Mouse (Mus musculus): ENCODE data around the gene Kdm2a. TPM values are rescaled to one million over a fixed set of nuclear protein-coding genes. Genes with fewer than 3 reads are reported as not detected.

Gene Kdm2a
- total and polyA plus RNA-seq, 3 experiments: 17.3 to 51.9 (median 23.1) TPM

GRCm38 (mm10) chr19:4404840-4405239 is 6.8 kb upstream of the Kdm2a start:
- dilution Hi-C loops (cut with MboI; ENCODE audit: extremely low pct_ligation_motif_present, extremely low pct_unique_long_range_greater_than_20kb, low sequenced_read_pairs) (no loop called here), in situ Hi-C loops (cut with MboI; ENCODE audit: low pct_ligation_motif_present, low pct_unique_long_range_greater_than_20kb, low sequenced_read_pairs) (no loop called here)
- H3K9ac ChIP-seq (ENCODE audit: insufficient read depth, low read depth): no peak overlapping the region
- no peak overlapping the region for H3K27ac ChIP-seq (ENCODE audit: insufficient read depth, low read depth)
- H3K4me1 ChIP-seq (ENCODE audit: control insufficient read depth in 1 of 2, insufficient read depth in 2 of 2): no peaks in the 10 kb centered on the region
- no peaks in the 10 kb centered on the region for H3K36me3 ChIP-seq (replicated peaks in 1 of 2; ENCODE audit: control insufficient read depth in 1 of 2, insufficient read depth in 1 of 2, low read length in 1 of 2)
- no peaks in the 10 kb centered on the region for H3K9me3 ChIP-seq (replicated peaks; ENCODE audit: low read length)
- H3K4me2 ChIP-seq (ENCODE audit: insufficient read depth, low read depth, poor library complexity, severe bottlenecking): no peak overlapping the region
- peaks cover 8% of the 10 kb centered on the region for H3K27me3 ChIP-seq (replicated peaks)
- no peak overlapping the region for H3K4me3 ChIP-seq (replicated peaks in 1 of 3; ENCODE audit: low read depth in 2 of 3, low read length in 2 of 3, poor library complexity in 1 of 3)
- TF ChIP-seq USF2 (conservative IDR thresholded peaks at IDR 0.05; ENCODE audit: low read depth, low read length) (no peak), NRF1 (IDR thresholded peaks at IDR 0.05; ENCODE audit: low read depth, low read length) (no peak), MEF2A (IDR thresholded peaks at IDR 0.05; ENCODE audit: borderline replicate concordance, low read depth, low read length) (no peak), TBP (conservative IDR thresholded peaks at IDR 0.05; ENCODE audit: low read depth, low read length) (no peak), CTCF (conservative IDR thresholded peaks at IDR 0.05 in 1 of 2, IDR thresholded peaks at IDR 0.05 in 1 of 2; ENCODE audit: low read depth in 2 of 2, low read length in 2 of 2) (no peak), EP300 (IDR thresholded peaks at IDR 0.05; ENCODE audit: low read length) (no peak), USF1 (IDR thresholded peaks at IDR 0.05; ENCODE audit: low read depth, low read length) (no peak), ETS1 (conservative IDR thresholded peaks at IDR 0.05; ENCODE audit: low read depth, low read length) (no peak)
- H3K79me2 ChIP-seq (replicated peaks; ENCODE audit: control insufficient read depth, extremely low read depth, insufficient read depth, poor library complexity, severe bottlenecking): no peaks in the 10 kb centered on the region
- DNase-seq (ENCODE audit: extremely low read depth): no peak

DNA sequence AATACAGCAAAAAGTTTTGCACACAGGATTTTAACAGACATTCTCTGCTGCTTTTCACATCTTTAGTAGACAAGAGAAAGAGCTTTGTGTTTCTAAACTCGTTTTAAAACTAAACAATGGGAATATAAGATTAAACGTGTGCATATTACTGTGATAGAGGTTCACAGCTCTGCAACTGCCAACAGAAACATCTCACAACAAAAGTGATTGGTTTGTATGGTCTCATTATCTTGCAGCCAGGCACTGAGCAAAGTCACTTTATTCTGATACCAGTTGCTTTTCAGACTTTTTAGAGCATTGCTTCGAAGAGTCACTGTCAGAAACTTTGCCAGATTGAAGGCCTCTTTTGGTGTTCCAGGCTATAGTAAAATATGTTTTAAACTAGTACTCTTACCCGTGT is 874 bp upstream of the Kdm2a start:
- no peak overlapping the region for H3K4me2 ChIP-seq (ENCODE audit: insufficient read depth, low read depth, poor library complexity, severe bottlenecking)
- no peak overlapping the region for H3K27ac ChIP-seq (ENCODE audit: insufficient read depth, low read depth)
- H3K9ac ChIP-seq (ENCODE audit: insufficient read depth, low read depth): no peak overlapping the region
- dilution Hi-C loops (cut with MboI; ENCODE audit: extremely low pct_ligation_motif_present, extremely low pct_unique_long_range_greater_than_20kb, low sequenced_read_pairs): no loop called here
- peaks cover 10% of the 10 kb centered on the region for H3K9me3 ChIP-seq (replicated peaks; ENCODE audit: low read length)
- DNase-seq (ENCODE audit: extremely low read depth): no peak
- no peak overlapping the region for H3K4me3 ChIP-seq (replicated peaks in 1 of 3; ENCODE audit: low read depth in 2 of 3, low read length in 2 of 3, poor library complexity in 1 of 3)
- no peaks in the 10 kb centered on the region for H3K36me3 ChIP-seq (replicated peaks in 1 of 2; ENCODE audit: control insufficient read depth in 1 of 2, insufficient read depth in 1 of 2, low read length in 1 of 2)
- H3K4me1 ChIP-seq (ENCODE audit: control insufficient read depth in 1 of 2, insufficient read depth in 2 of 2): peaks cover 0 to 9% of the 10 kb centered on the region in 2 experiments; a peak in 1 of 4 replicates
- H3K79me2 ChIP-seq (replicated peaks; ENCODE audit: control insufficient read depth, extremely low read depth, insufficient read depth, poor library complexity, severe bottlenecking): peaks cover 18% of the 10 kb centered on the region
- TF ChIP-seq ZNF384 (IDR thresholded peaks at IDR 0.05; ENCODE audit: low read depth, low read length) (no peak), JUND (conservative IDR thresholded peaks at IDR 0.05; ENCODE audit: low read depth, low read length) (no peak), POLR2A (IDR thresholded peaks at IDR 0.05; ENCODE audit: low read depth, low read length) (no peak), MEF2A (IDR thresholded peaks at IDR 0.05; ENCODE audit: borderline replicate concordance, low read depth, low read length) (no peak), ELF1 (IDR thresholded peaks at IDR 0.05; ENCODE audit: low read depth, low read length) (no peak), HCFC1 (IDR thresholded peaks at IDR 0.05; ENCODE audit: low read depth, low read length) (no peak), SMC3 (IDR thresholded peaks at IDR 0.05; ENCODE audit: low read depth, low read length) (no peak), ETS1 (conservative IDR thresholded peaks at IDR 0.05; ENCODE audit: low read depth, low read length) (no peak), SIN3A (IDR thresholded peaks at IDR 0.05; ENCODE audit: low read length) (no peak), RCOR1 (conservative IDR thresholded peaks at IDR 0.05; ENCODE audit: low read depth, low read length) (no peak), USF2 (conservative IDR thresholded peaks at IDR 0.05; ENCODE audit: low read depth, low read length) (no peak), UBTF (IDR thresholded peaks at IDR 0.05; ENCODE audit: low read depth, low read length) (no peak), KAT2A (IDR thresholded peaks at IDR 0.05; ENCODE audit: insufficient replicate concordance, low read length) (no peak), MAX (IDR thresholded peaks at IDR 0.05; ENCODE audit: low read length) (no peak), TCF12 (IDR thresholded peaks at IDR 0.05; ENCODE audit: low read depth, low read length) (no peak), E2F4 (IDR thresholded peaks at IDR 0.05; ENCODE audit: insufficient replicate concordance, low read depth, low read length) (no peak), GABPA (IDR thresholded peaks at IDR 0.05; ENCODE audit: insufficient replicate concordance, low read depth, low read length) (no peak)
- no peaks in the 10 kb centered on the region for H3K27me3 ChIP-seq (replicated peaks)
- in situ Hi-C loops (cut with MboI; ENCODE audit: low pct_ligation_motif_present, low pct_unique_long_range_greater_than_20kb, low sequenced_read_pairs): no loop called here
